Mouse (Mus musculus) liver, embryonic 11.5 days (tissue): Measurements from ENCODE around the gene Mast1. TPM values are rescaled to one million over a fixed set of nuclear protein-coding genes. Genes with fewer than 3 reads are reported as not detected.

ENCODE experiments used
- microRNA-seq: library from miRNA; unstranded; fragments of <30 nt; microRNA quantifications from one replicate; pipeline ENCODE4, GENCODE M21; 2017; ENCODE audit warnings: borderline number of aligned reads
- polyA plus RNA-seq: library from polyadenylated mRNA; unstranded; fragments of >200 nt; fragmentation: Nextera tagmentation; extraction: Ambion mirVana; gene quantifications from 2 replicates; pipeline ENCODE4 v1.2.1, GENCODE M21; 2014

The Mast1 gene
- polyA plus RNA-seq, 1 experiment from 2014 or later: 0.29 TPM

Small RNA genes within 50 kb of the gene (microRNA-seq; reads per million reads assigned to microRNA genes)
- gene Gm24197: not detected
- 11.6 reads per million, percentile 24 among the genes with 10 or more reads in this experiment for gene Mir7069

Other genes starting within 250 kb of the Mast1 start
- 23.0 and 25.2 TPM in 2 replicates for gene Nacc1, start 249.5 kb downstream of the Mast1 start, polyA plus RNA-seq
- gene Lyl1, start 235.9 kb downstream of the Mast1 start, polyA plus RNA-seq: 67.9 and 68.6 TPM in 2 replicates
- 11.8 and 12.3 TPM in 2 replicates for gene G430095P16Rik, start 214.4 kb downstream of the Mast1 start, polyA plus RNA-seq
- gene Nfix, start 137.0 kb downstream of the Mast1 start, polyA plus RNA-seq: 5.0 and 7.1 TPM in 2 replicates
- 4.5 and 4.9 TPM in 2 replicates for gene Dand5, start 114.5 kb downstream of the Mast1 start, polyA plus RNA-seq
- 87.8 and 90.6 TPM in 2 replicates for gene Gadd45gip1, start 105.8 kb downstream of the Mast1 start, polyA plus RNA-seq
- 188 and 191 TPM in 2 replicates for gene Rad23a, start 96.7 kb downstream of the Mast1 start, polyA plus RNA-seq
- 860 and 893 TPM in 2 replicates for gene Calr, start 90.4 kb downstream of the Mast1 start, polyA plus RNA-seq
- gene Farsa, start 80.4 kb downstream of the Mast1 start, polyA plus RNA-seq: 130 TPM in 2 replicates
- 144 and 160 TPM in 2 replicates for gene Syce2, start 65.2 kb downstream of the Mast1 start, polyA plus RNA-seq
- 53.5 and 56.7 TPM in 2 replicates for gene Gcdh, start 43.4 kb downstream of the Mast1 start, polyA plus RNA-seq
- gene Klf1, start 35.4 kb downstream of the Mast1 start, polyA plus RNA-seq: 458 and 504 TPM in 2 replicates
- 11.5 and 12.7 TPM in 2 replicates for gene Dnase2a, start 28.8 kb downstream of the Mast1 start, polyA plus RNA-seq
- 0.22 and 0.49 TPM in 2 replicates for gene Rtbdn, start 9.6 kb upstream of the Mast1 start, polyA plus RNA-seq
- gene Gm49661, start 32.1 kb upstream of the Mast1 start, polyA plus RNA-seq: not detected in 2 replicates
- gene Prdx2, start 32.2 kb upstream of the Mast1 start, polyA plus RNA-seq: 1,398 and 1,409 TPM in 2 replicates
- gene Rnaseh2a, start 32.4 kb upstream of the Mast1 start, polyA plus RNA-seq: 195 and 197 TPM in 2 replicates
- gene Junb, start 41.4 kb upstream of the Mast1 start, polyA plus RNA-seq: 21.1 and 23.2 TPM in 2 replicates
- 15.5 and 16.7 TPM in 2 replicates for gene Hook2, start 53.2 kb upstream of the Mast1 start, polyA plus RNA-seq
- 0.13 TPM in 1 of 2 replicates, not detected in the other for gene Best2, start 77.2 kb upstream of the Mast1 start, polyA plus RNA-seq
- gene Asna1, start 87.9 kb upstream of the Mast1 start, polyA plus RNA-seq: 100 and 103 TPM in 2 replicates
- 126 and 138 TPM in 2 replicates for gene Trir, start 89.5 kb upstream of the Mast1 start, polyA plus RNA-seq
- gene Tnpo2, start 99.6 kb upstream of the Mast1 start, polyA plus RNA-seq: 17.7 and 19.3 TPM in 2 replicates
- 15.5 and 17.4 TPM in 2 replicates for gene Fbxw9, start 122.7 kb upstream of the Mast1 start, polyA plus RNA-seq
- gene Gm5741, start 130.6 kb upstream of the Mast1 start, polyA plus RNA-seq: not detected in 2 replicates
- gene Dhps, start 134.4 kb upstream of the Mast1 start, polyA plus RNA-seq: 72.5 and 73.8 TPM in 2 replicates
- 103 and 105 TPM in 2 replicates for gene Wdr83os, start 143.4 kb upstream of the Mast1 start, polyA plus RNA-seq
- 46.4 and 50.4 TPM in 2 replicates for gene Wdr83, start 143.9 kb upstream of the Mast1 start, polyA plus RNA-seq
- 38.6 and 40.3 TPM in 2 replicates for gene Man2b1, start 145.9 kb upstream of the Mast1 start, polyA plus RNA-seq
- 0.71 and 1.1 TPM in 2 replicates for gene Zfp791, start 185.7 kb upstream of the Mast1 start, polyA plus RNA-seq
- not detected in 2 replicates for gene Cks1brt, start 214.6 kb upstream of the Mast1 start, polyA plus RNA-seq